Mouse (Mus musculus) 416B (cell line): ENCODE measurements around the gene Coq9.
"Not testable (repeated sequence)": the region's sequence is repeated elsewhere in the genome, so short reads cannot be mapped to it uniquely, and the experiment has no call there.

Experiments used
- DNase-seq: peaks from one replicate; pipeline ENCODE4 v3.0.0; 2011; ENCODE audit warnings: low read depth

The Coq9 gene

DNA sequence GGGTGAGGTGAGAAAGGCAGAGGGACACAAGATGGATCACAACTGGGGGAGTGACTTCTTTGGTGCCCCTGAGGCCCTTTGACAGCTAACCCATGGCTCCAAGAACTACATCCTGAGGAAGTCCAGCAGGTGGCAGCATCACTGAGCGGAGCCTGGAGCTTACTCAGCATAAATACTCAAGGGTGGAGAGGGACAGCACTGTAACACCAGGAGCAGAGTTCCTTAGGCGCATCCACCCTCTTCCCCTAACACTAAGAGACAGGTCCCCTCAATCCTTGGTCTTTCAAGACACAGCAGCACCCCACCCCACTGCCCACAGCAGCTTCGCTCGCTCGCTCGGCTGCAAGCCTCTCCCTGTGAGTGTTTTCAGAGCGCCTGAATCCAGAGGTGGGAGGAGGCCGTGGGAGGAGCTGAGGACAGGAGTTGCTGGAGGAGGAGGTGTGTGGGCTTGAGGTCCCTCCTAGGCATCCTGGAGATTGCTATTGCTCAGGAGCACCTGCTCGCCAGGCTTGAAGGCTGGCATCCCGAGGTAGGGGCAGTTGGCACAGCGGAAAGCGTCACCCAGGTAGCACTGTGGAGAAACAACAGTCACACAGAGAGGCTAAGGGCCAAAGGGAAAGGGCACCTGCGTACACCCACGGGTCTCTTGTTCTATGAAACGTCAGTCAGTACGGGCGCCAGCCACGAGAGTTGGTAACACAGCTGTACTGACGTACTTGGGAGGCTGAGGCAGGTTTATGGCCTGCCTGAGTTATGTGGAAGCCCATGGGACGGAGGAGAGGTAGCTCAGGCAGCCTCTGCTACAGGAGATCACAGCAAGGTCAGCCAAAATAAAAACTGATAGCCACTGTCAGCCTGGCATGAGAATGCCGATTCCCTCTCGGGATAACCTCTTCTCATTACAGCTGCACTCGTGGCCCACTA lies 15.2 kb upstream of the Coq9 start:
- peak; percentile 70 for DNase-seq

DNA sequence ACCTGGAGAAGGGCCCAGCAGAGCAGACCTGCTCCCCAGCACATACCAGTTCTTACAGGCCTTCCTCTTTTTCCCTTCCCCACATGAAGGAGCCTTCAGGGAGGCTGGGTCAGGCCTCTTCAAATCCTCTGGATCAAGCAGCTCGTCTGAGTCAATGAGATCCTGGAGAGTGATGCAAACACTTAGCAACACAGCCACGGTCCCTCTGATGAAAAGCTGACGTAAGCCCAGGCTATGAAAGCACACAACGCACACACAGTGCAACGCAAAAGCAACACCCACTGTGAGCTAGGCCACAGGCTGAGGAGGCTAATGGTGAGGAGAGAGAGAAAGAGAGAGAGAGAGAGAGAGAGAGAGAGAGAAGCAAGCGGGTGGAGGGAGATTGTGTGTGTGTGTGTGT lies 13.0 kb upstream of the Coq9 start:
- DNase-seq = no peak

DNA sequence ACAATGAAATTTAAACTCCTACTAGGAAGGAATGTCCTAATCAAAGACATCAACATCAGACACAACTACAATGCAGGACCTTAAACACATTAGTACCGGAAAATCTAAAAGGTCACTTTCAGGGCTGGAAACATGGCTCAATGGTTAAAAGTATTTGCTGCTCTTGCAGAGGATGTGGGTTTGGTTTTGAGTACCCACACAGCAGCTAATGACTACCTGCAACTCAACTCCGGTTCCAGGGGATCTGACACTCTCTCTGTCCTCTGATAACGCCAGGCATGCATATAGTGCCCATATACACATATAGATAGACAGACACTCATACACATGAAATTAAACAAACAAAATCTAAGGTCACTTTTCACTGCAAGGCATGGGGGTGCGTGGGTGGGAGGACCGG lies 11.9 kb upstream of the Coq9 start:
- DNase-seq = no peak

GRCm38 (mm10) chr8:94828284-94828683 lies 9.8 kb upstream of the Coq9 start:
- DNase-seq = no peak

DNA sequence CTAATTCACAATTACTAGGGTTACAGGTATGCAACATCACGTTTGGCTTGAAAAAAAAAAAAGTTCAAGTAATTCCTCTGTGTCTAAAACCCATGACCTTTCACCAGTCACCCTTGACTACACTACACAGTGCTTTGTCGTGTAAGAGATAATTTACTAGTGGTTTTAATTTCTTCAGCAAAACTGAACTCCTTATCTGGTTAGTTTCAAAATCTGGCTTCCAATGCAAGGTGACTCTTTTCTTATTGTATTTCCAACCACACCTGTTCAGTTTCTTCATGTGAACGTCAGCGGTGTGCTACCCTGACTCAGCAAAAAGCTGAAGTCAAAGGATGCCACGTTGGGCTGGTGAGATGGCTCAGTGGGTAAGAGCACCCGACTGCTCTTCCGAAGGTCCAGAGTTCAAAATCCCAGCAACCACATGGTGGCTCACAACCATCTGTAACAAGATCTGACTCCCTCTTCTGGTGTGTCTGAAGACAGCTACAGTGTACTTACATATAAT lies 4.2 kb upstream of the Coq9 start:
- not testable (repeated sequence) for DNase-seq

DNA sequence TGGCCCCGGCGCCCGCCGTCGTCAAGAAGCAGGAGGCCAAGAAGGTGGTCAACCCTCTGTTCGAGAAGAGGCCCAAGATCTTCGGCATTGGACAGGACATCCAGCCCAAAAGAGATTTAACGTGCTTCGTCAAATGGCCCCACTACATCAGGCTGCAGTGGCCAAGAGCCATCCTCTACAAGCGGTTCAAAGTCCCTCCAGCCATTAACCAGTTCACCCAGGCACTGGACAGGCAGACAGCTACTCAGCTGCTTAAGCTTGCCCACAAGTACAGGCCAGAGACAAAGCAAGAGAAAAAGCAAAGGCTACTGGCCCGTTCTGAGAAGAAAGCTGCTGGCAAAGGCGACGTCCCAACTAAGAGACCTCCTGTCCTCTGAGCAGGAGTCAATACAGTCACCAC lies 2.4 kb upstream of the Coq9 start:
- not testable (repeated sequence) for DNase-seq

GRCm38 (mm10) chr8:94836456-94837240 lies 1.5 kb upstream of the Coq9 start:
- peak; percentile 70 for DNase-seq

DNA sequence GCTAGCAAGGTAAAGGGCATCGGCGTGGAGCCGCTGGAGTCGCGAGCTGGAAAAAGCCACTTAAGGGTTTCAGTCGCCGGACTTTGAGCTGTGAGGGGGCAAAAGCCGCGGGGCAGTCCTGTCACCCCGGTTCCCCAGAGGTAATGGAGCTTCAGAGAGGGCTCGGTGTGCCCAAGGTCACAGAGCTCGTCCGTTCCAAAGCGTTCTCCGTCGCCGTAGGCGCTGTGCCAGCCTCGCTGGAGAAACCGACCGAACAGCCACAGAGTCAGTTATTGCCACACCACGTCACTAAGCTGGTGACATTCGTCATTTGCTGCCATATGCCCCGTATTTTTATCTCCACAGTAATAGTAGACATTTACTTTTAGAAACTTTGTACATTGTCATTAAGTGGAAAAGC lies 479 bp downstream of the Coq9 start:
- peak; percentile 85 for DNase-seq

DNA sequence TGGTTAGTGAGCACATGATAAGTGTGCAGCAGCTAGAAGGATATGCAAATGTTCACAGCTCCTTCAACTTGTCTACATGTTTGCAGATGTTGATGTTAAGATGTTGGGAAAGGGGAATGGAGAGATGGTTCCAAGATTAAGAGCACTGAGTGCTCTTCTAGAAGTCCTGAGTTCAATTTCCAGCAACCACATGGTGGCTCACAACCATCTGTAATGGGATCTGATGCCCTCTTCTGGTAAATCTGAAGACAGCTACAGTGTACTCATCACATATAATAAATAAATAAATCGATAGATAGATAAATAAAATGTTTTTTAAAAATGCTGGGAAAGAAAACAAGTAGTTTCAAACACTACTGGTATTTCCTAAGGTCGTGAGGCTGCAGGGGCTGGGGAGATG lies 3.1 kb downstream of the Coq9 start:
- DNase-seq = no peak

- no peak for DNase-seq
Observed at GRCm38 (mm10) chr8:94850049-94850448, 11.9 kb downstream of the Coq9 start.

GRCm38 (mm10) chr8:94854761-94855160 lies 16.6 kb downstream of the Coq9 start:
- not testable (repeated sequence) for DNase-seq

GRCm38 (mm10) chr8:94857011-94857345 lies 18.9 kb downstream of the Coq9 start:
- no peak for DNase-seq

DNA sequence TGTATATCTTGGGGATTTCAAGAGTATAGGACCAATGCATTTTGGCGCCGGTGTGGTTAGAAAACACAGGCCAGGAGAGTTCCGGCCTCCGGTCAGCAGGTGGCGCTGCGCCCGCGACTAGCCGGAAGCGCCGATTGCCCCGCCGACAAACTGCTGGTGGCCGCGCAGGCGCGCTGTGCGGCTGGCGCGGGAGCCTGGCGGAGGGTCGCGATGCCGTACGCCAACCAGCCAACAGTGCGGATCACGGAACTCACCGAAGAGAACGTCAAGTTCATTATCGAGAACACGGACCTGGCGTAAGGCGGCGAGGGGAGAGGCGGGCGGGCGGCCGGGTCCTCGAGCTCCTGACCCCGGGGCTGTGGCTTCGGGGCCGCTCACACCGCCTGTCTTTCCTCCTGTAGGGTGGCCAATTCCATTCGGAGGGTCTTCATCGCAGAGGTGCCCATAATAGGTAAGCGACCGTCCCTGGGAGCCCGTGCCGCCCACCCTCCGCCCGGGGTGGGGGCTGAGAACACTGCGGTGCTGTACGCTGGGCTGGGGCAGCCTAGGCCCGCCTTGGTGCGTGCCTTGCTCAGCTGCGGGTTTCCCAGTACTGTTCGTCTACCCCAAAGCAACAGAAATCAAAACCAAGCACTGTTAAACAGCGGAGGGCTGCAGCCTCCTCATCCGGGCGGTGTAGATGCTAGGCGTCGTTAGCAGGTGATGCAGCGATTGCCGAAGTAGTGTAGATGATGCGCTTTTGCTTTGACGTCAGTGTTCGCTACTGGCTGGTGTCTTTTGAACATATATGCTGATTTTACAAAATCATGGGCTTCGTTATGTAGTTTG lies 19.4 kb downstream of the Coq9 start, which contains the start of gene Polr2c:
Polr2c (plus strand) TSS at position 105 of the 828 bp plus-strand sequence.
- DNase-seq = peak; percentile 86

- DNase-seq = peak; percentile 78
Observed at GRCm38 (mm10) chr8:94861352-94861910, 23.3 kb downstream of the Coq9 start.

GRCm38 (mm10) chr8:94862487-94863220 lies 24.5 kb downstream of the Coq9 start:
- DNase-seq = peak; percentile 83

DNA sequence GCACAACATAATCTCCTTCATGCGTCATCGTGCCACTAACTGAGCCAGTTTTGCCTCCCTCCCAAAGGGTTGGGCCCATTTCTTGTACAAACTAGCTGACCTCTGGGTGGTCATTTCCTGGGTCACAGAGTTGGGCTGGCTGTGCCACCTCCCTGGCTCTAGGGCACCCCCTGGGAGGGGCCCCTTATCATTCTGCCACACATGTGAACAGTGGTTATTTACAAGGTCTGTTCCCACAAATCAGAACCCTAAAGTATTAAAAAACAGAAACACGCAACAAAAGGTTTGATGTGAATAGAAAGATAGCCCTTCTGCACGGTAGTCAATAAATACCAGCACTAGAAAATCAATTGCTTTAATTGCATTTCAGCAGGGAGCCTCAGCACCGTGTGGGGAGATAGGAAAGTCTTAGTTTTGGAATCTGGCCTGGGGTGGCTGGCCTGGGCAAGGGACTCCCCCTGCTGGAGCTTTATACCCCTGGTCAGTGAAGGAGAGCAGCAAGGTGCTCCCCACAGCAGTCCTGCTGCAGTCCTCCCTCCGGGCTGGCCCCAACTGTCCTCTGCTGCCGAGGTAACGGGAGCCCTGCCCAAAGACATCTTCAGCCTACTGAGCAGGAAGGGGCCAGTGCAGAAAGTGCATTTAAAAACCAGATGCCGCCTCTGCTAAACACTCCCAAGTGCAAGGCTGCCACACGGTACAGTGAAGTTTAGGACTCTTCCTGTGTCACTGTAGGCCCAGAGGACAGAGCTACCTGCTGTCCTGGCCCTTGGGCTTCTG lies 26.0 kb downstream of the Coq9 start:
- DNase-seq = no peak

GRCm38 (mm10) chr8:94865292-94865691 lies 27.2 kb downstream of the Coq9 start:
- peak; percentile 41 for DNase-seq

GRCm38 (mm10) chr8:94866921-94867320 lies 28.8 kb downstream of the Coq9 start:
- no peak for DNase-seq

DNA sequence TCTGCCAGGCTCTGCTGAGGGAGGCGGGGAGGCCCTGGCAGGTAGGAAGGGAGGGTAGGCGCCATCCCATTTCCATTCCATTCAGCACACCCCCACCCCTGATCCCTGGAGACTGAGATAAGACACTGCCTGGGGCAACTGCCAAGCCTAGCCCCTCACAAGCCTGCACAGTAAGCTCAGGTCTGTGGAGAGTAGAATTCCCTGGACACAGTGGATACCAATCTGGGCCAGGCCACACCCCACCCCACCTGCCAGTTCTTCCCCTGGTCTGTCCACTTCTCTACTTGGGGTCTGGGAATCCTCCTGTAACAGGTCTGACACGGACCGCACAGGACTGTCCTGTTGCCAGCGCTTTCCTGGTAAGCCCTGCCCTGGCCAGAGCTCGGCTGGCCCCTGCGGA lies 31.0 kb downstream of the Coq9 start:
- no peak for DNase-seq

DNA sequence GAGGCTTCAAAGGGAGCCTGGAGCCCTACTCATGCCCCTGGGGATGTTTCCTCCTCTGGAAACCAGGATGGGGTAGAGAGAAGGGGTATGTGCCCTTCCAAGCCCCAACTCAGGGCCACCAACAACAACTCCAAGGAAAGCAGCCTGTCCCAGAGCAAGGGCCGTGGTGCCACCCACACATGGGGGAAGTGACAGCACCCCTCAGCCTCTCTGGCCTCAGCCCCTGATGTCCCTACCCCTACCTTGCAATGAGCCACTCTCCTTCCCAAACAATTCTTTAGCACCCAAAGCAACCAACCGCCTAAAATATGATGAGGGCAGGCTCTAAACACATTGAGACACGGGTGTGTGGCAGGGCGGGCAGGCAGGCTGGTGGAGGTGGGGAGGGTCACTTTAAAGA lies 31.9 kb downstream of the Coq9 start:
- DNase-seq = no peak
